Mouse (Mus musculus): ENCODE results near the gene Gpr158.

DNA sequence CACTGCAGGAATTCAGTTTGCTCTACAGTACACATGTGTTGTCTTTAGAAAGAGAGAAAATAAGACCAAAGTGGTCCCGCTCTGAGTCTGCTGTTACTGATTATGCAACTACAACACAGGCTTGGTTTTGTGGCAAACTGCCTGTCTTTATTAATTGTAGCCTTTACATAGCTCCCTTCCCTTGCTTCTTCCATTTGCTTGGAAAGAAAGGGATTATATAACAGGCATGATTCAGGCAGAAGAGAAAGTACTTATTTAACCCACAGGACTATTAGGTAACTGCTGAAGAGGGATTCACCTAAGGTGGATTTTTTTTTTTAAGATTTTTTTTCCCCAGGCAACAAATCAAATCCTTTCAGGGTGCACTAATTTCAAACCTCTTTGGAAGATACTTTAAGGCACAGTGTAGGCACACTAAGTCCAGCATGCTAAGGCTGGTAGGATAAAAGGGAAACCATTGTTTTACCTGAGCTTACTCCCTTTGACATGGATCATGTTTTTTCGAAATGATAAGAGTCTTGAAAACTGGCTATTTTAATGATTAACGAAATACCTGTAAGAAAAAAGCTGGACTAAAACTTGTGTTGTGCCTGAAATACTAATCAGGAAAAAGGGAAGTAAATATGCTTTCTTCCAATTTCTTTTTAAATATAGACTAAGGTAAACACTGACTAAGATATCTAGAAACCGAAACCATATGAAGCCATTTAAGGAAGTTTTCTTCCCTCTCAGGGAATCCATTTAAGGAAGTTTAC lies 308.9 kb downstream of the Gpr158 start:
- TF ChIP-seq EP300 (optimal IDR thresholded peaks at IDR 0.05), result no peak
- TF ChIP-seq CTCF (IDR thresholded peaks at IDR 0.05; ENCODE audit: low read depth), result no peak

Data from stomach, postnatal 0 days (tissue).